Mouse (Mus musculus) urinary bladder, postnatal 36 days (tissue): ENCODE data around the gene Faap100.
"Not testable (repeated sequence)": the region's sequence is repeated elsewhere in the genome, so short reads cannot be mapped to it uniquely, and the experiment has no call there.

Experiments
- DNase-seq, 2 experiments: peaks; one replicate each; pipeline ENCODE4 v3.0.0; 2022; ENCODE audit warnings: low spot score in 2 of 2, mixed read lengths in 1 of 2

Faap100 gene

GRCm38 (mm10) chr11:120351250-120352092 is 27.1 kb downstream of the Faap100 start:
- DNase-seq: peak in 1 of 2 experiments; percentile 2

GRCm38 (mm10) chr11:120350711-120351110 is 27.9 kb downstream of the Faap100 start:
- DNase-seq: peak in 1 of 2 experiments; percentile 42

- DNase-seq: peak; percentile 87 to 91
These were observed 28.4 kb downstream of the Faap100 start for GRCm38 (mm10) chr11:120349986-120350702.

GRCm38 (mm10) chr11:120349371-120349985 is 29.1 kb downstream of the Faap100 start:
- DNase-seq: peak; percentile 44 to 63

- peak; percentile 52 to 66 for DNase-seq
These were observed 29.7 kb downstream of the Faap100 start for GRCm38 (mm10) chr11:120348684-120349370.

GRCm38 (mm10) chr11:120347791-120348683 is 30.5 kb downstream of the Faap100 start, which contains the start of gene Actg1:
Actg1 (minus strand) TSS chr11:120348542.
- DNase-seq: peak; percentile 73 to 83

- peak in 1 of 2 experiments; percentile 4 for DNase-seq
These were observed 31.3 kb downstream of the Faap100 start for GRCm38 (mm10) chr11:120347301-120347700.

GRCm38 (mm10) chr11:120346383-120347034 is 32.1 kb downstream of the Faap100 start:
- not testable (repeated sequence) for DNase-seq

- no peak for DNase-seq
These were observed 33.4 kb downstream of the Faap100 start for GRCm38 (mm10) chr11:120345067-120345681.

- no peak for DNase-seq
These were observed 34.1 kb downstream of the Faap100 start for GRCm38 (mm10) chr11:120344310-120344920.

- no peak for DNase-seq
These were observed 34.9 kb downstream of the Faap100 start for GRCm38 (mm10) chr11:120343519-120344309.

- DNase-seq: no peak
These were observed 35.9 kb downstream of the Faap100 start for GRCm38 (mm10) chr11:120342656-120343160.

GRCm38 (mm10) chr11:120341661-120342060 is 36.9 kb downstream of the Faap100 start:
- no peak for DNase-seq

- DNase-seq: no peak
These were observed 38.5 kb downstream of the Faap100 start for GRCm38 (mm10) chr11:120339978-120340513.

GRCm38 (mm10) chr11:120338786-120339185 is 39.8 kb downstream of the Faap100 start:
- DNase-seq: no peak

GRCm38 (mm10) chr11:120337447-120337846 is 41.1 kb downstream of the Faap100 start:
- no peak for DNase-seq

GRCm38 (mm10) chr11:120335431-120336021 is 43.0 kb downstream of the Faap100 start:
- no peak for DNase-seq
